Mouse (Mus musculus): Measurements from ENCODE around the gene Clic6.

GRCm38 (mm10) chr16:92445377-92445776, 40.2 kb upstream of the Clic6 start:
- TF ChIP-seq ZKSCAN1 (IDR thresholded peaks at IDR 0.05; ENCODE audit: borderline replicate concordance, low read depth, low read length) = no peak
- peak; percentile 86 for TF ChIP-seq SMC3 (IDR thresholded peaks at IDR 0.05; ENCODE audit: low read depth, low read length)
- no peak for TF ChIP-seq POLR2A (IDR thresholded peaks at IDR 0.05; ENCODE audit: low read depth, low read length)
- TF ChIP-seq EP300 (IDR thresholded peaks at IDR 0.05; ENCODE audit: low read length) = no peak
- TF ChIP-seq USF2 (conservative IDR thresholded peaks at IDR 0.05; ENCODE audit: low read depth, low read length) = no peak
- peak; percentile 81 to 91 for TF ChIP-seq CTCF (conservative IDR thresholded peaks at IDR 0.05 in 1 of 2, IDR thresholded peaks at IDR 0.05 in 1 of 2; ENCODE audit: low read depth in 2 of 2, low read length in 2 of 2)
- TF ChIP-seq JUND (conservative IDR thresholded peaks at IDR 0.05; ENCODE audit: low read depth, low read length) = no peak; the same call in 1 of the 2 replicates
